19 mouse cellular contexts compared by ENCODE assay signal in the genomic region with DNA sequence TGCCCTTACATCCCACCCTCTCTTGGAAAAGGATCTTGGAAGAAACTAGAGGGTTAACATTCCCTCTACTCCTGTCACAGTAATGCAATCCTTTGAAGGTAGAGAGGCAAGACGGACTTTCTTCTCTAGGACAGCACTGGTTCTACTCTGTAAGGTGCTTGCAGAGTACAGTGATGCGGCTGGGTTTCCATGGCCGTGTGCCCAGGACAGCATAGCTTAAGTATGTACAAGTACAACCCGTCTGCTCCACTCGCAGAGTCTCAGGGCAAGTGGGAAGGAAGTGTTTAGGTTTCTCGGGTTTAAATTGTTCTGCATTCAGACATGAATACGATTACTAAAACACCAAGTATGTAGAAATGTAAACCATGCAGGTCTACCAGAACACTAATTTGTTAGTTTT. TPM values are rescaled to one million over a fixed set of nuclear protein-coding genes. Genes with fewer than 3 reads are reported as not detected.
DNase-seq lines count a peak whose midpoint lies in the region; TF ChIP-seq lines count a peak whose summit lies in the region.
"Had no signal": no experiment of that assay in that cellular context is flagged by ENCODE, and none has a peak within 500 bp of the region (broad histone marks: within the 10 kb centered on the region; RNA-seq: fewer than 3 reads in every experiment).

No protein-coding gene starts in this region.

- peak; percentile 48 for DNase-seq in gastrocnemius, adult 18-20 months (ENCODE audit: low spot score)
- no peak for DNase-seq in gastrocnemius, postnatal 25 days
- peak; percentile 69 for DNase-seq in NIH3T3 (ENCODE audit: low read depth)
- no peak for DNase-seq in spleen, adult 18-20 months
- no peak for DNase-seq in Muller cell, postnatal 12 days (ENCODE audit: inconsistent ontology term)
- DNase-seq: adrenal gland, adult 8-10 months; adrenal gland, postnatal 25 days; B cell, adult 2 months; cerebellum, adult 18-20 months; cerebellum, adult 9-10 months; cerebellum, postnatal 14 days; forebrain, postnatal 0 days; gastrocnemius, postnatal 10 days; heart, adult 11 months; kidney, adult 2 months had no signal

- TF ChIP-seq POLR2A in embryonic fibroblast, embryonic 13.5 days (IDR thresholded peaks at IDR 0.05; ENCODE audit: low read depth, low read length), result no peak

- TF ChIP-seq CTCF in embryonic fibroblast, embryonic 13.5 days (IDR thresholded peaks at IDR 0.05; ENCODE audit: borderline replicate concordance, insufficient read depth, low read length), result no peak

- no peak overlapping the region for H3K4me3 ChIP-seq in embryonic fibroblast, embryonic 13.5 days (ENCODE audit: insufficient read depth, low read length)
- H3K4me3 ChIP-seq: heart, embryonic 13.5 days; hindbrain, embryonic 12.5 days; hindbrain, embryonic 15.5 days had no signal

- peak overlapping the region; percentile 14; the same call in 1 of the 2 replicates for H3K27ac ChIP-seq in embryonic fibroblast, embryonic 13.5 days (ENCODE audit: insufficient read depth, low read length)
- H3K27ac ChIP-seq: heart, embryonic 13.5 days; hindbrain, embryonic 12.5 days; hindbrain, embryonic 15.5 days had no signal

- peaks cover 3% of the 10 kb centered on the region; the same call in 1 of the 2 replicates for H3K4me1 ChIP-seq in embryonic fibroblast, embryonic 13.5 days (ENCODE audit: control insufficient read depth, insufficient read depth, low read length)
- H3K4me1 ChIP-seq: hindbrain, embryonic 12.5 days; hindbrain, embryonic 15.5 days had no signal

RNA-seq across cellular contexts. Expression of gene Sh3glb1, which starts 25.2 kb away (rescaled TPM):
- 100 to 1,000 TPM; 332 to 386 TPM for total RNA-seq in gastrocnemius, adult 18-20 months (2021)
- total RNA-seq in gastrocnemius, postnatal 25 days (2021), result 100 to 1,000 TPM; 289 to 299 TPM
- polyA plus RNA-seq in embryonic fibroblast, embryonic 13.5 days (2011; ENCODE audit: insufficient read length, low read depth, missing spikeins), result 253 and 269 TPM in 2 replicates

Comparison
In these comparisons a context has a peak if more than half of its experiments do, and no peak if none do; other contexts are left out.
1. DNase-seq: peak in gastrocnemius, adult 18-20 months (single experiment) and NIH3T3 (single experiment); none in gastrocnemius, postnatal 25 days (single experiment), spleen, adult 18-20 months (0 of 2) and Muller cell, postnatal 12 days (single experiment).